Mouse (Mus musculus): ENCODE measurements around the gene Hoxa4.

DNA sequence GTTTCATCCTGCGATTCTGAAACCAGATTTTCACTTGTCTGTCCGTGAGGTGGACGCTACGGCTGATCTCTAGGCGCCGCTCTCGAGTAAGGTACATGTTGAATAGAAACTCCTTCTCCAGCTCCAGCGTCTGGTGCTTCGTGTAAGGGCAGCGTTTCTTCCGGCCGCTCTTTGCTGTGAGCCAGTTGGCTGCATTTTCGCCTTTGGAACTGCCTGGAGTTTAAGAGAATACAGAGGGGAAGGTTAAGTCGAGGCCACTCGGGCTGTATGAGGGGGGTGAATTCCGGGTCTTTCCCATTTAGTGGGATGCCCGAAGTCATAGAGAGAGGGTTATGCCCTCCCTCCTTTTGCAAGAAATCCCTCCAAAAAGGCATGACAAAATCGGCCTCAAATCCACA, 41.0 kb upstream of the Hoxa4 start:
- no peak for TF ChIP-seq ZKSCAN1 (IDR thresholded peaks at IDR 0.05; ENCODE audit: borderline replicate concordance, low read depth, low read length)
- TF ChIP-seq E2F4 (IDR thresholded peaks at IDR 0.05; ENCODE audit: insufficient replicate concordance, low read depth, low read length), result no peak

All from CH12.LX (cell line).